Mouse (Mus musculus): ENCODE data around the gene Cpa3.
A peak's percentile ranks its signal among the peaks of the same experiment; 100 is the strongest.

The Cpa3 gene

DNA sequence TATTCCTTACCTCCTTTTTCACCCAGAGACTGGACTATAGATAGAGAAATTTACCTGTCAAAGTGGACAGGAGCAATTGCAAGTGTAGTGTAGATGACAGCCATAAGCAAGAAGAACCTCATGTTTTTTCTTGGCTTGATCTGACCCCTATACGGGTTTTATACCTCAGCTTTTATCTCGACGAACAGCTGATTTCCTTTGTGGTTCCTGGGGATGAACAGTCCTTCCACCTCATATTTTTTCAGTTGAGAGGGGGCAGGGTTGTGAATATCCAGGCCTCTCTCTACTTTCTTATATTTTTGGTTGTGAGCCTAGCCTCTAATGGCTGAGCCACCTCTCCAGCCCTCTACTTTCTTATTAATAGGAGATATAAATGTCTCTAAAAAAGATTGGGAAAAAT lies at the start of gene Cpa3:
Cpa3 (minus strand) TSS at position 132 of the 400 bp plus-strand sequence.
- no peak for DNase-seq (ENCODE audit: low spot score)

DNA sequence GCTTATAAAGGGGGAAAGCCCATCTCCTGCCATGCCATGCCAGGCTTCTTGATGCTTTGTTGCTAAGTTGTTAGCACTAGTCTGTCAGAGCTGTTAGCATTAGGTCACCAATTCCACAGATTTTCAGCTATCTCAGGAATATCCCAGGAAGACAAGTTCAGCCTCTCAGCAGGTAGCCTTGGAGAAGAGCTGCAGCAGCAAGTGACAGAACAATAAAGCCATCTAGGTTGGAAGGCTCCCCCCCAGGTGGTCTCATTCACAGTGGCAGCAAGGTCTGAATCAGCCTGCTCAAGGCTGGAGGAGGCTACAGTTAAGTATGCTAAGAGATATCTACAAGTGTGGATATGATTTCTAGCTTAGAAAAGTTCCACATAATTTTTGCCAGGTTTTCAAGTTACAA lies 49.4 kb upstream of the Cpa3 start:
- DNase-seq (ENCODE audit: low spot score): no peak

DNA sequence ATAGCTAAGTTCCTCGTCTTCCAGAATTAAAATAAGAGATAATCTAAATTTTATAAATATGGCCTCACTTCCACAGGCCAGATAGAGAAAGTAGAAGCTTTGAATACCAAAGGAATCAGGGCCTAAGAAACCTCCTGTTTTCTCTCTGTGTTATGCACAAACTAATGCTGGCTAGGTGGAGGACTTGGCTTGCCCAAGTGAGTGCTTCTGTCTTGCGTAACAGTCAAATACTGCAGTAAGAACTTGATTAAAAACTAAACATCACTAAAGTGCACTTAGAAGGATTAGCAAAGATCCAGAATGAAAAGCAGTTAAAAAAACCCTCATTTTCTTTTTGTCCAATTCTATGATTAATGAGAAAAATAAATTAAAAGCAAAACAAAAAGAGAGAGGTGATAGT lies 46.8 kb upstream of the Cpa3 start:
- no peak for DNase-seq (ENCODE audit: low spot score)

DNA sequence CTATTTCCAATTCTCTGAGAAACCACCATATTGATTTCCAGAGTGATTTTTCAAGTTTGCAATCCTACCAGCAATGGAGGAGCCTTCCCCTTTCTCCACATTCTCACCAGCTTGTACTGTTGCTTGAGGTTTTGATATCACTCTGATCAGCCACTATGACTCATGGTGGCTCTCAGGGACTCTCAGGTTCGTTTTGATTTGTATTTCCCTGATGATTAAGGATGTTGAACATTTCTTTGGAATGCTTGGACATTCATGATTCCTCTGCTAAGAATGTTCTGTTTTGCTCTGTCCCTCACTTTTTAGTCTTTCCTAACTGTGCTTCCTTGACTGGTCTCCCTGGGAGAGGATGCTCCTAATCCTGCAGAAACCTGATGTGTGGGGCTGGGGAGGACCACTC lies 39.8 kb upstream of the Cpa3 start:
- no peak for DNase-seq (ENCODE audit: low spot score)

DNA sequence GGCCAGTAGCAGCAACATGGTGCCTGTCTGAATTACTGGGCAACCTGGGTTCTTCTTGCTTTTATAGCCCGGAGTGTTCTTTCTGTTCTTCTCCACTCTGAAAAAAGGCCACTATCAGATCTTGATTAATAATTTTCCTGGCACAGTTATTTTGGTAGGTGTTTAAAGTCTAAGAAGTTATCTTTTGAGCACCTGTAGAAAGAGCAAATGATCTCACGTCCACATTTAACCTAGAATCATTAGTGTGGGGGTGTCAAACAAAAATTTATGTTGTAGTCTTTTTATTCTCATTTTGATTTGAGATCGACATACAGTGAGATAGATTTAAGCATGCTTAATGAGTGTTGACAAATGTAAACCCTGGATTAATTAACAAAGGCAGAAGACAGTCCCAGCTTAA lies 33.7 kb upstream of the Cpa3 start, which contains the start of gene Cpb1:
Cpb1 (minus strand) TSS at position 101 of the 400 bp plus-strand sequence.
- no peak for DNase-seq (ENCODE audit: low spot score)

DNA sequence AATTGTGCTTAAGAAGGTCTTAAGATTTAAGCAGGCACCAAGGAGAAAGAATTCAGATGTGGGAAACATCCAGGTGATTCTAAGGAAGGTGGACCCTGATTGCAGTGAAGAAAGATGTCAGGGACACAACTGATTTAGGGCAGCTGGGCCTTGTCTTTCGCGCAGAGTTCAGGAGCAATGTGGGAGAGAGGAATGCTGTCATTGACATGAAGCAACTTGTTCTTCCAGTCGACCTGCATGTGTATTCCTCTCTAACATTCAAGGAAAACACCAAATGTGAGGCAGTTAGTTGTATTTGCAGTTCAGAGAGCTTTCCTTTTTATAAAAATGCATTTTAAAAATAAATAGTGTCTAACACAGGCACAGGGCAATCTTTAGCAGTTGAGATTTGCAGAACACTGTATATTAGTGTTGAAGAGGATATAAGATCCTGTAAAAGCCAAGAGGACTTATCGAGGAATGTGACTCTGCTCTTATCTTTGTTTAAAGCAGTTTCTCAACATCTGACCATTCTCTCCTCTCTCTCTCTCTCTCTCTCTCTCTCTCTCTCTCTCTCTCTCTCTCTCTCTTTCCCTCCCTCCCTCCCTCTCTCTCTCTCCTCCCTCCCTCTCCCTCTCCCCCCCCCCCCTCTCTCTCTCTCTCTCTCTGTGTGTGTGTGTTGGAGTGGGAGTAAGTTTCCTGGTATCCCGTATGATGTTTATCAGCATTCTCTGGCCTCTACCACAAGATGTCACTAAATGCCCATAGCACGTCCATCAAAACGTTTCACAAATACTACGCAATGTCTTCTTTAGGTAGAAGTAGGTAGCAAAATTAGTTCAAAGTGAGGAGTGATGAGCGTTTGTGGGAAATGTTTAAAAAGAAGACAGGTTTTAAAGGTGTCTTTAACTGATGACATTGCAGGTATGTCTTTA lies 12.8 kb upstream of the Cpa3 start:
- DNase-seq (ENCODE audit: low spot score): no peak

DNA sequence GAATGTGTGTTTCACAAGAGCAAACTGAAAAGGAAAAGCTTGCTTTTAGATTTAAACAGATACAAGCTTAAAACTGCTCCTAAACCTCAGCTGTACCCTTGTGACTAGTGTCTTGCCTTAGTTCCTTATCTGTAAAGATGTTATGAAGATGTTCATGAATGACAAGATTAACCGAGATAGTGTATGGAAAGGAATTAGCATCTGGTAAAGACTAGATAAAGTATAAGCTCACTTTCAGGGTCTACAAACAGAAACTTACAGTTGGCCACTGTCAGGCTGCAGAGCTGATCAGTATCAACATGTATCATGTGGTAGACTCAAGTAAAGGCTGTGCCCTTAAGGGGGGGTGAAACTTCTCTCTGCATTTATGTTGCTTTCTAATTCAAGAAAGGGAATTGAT lies 1.9 kb upstream of the Cpa3 start:
- no peak for DNase-seq (ENCODE audit: low spot score)

DNA sequence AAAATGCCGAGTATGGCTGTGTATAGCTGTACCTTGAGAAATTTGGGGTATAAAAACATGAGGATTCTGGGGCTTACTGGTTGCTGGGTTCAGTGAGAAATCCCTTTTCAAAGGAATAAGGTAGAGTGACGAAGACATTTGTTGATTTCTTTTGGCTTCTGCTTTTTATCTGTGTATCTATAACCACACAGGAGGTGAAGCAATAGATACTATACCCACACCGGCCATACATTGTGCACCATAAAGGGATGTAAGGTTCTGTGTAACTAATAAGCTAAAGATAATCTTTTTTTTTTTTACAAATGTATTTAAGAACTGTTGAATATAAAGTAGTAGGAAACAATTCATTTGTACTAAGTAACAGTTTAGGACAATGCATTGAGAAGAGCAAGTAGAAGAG lies 2.2 kb downstream of the Cpa3 start:
- no peak for DNase-seq (ENCODE audit: low spot score)

DNA sequence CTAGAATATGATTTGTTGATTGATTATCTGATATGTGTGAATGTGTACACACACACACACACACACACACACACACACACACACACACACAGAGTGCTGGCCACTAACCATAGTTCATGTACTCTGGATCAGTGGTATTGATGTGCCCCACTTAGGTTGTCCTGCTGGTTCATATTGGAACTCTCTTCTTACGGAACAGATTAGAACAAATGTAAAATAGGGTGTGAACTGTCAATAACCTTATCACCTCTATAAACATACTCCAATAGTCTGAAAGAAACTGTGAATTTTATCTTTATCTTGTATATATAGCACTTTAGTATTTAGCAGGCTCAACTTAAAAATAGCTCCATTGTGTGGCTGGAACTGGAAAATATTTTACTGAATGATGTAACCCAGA lies 5.0 kb downstream of the Cpa3 start:
- DNase-seq (ENCODE audit: low spot score): no peak

DNA sequence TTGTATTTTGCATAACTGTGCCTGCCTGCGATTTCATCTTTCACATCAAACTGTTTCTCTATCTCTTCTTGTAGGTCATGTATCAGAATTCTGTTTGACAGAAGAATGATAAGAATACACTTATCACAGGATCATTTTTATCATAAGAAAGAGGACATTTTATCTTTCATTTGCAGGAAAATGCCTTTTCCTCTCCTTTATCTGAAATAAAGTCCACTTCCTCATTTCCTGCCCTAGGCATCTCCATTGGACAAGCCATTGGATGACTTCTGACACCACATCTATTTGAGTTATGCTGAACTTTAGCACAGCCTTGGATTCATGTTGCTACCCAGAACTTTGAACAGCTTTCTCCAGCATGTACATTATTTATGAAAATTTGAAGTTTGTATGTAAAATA lies 13.0 kb downstream of the Cpa3 start:
- no peak for DNase-seq (ENCODE audit: low spot score)

DNA sequence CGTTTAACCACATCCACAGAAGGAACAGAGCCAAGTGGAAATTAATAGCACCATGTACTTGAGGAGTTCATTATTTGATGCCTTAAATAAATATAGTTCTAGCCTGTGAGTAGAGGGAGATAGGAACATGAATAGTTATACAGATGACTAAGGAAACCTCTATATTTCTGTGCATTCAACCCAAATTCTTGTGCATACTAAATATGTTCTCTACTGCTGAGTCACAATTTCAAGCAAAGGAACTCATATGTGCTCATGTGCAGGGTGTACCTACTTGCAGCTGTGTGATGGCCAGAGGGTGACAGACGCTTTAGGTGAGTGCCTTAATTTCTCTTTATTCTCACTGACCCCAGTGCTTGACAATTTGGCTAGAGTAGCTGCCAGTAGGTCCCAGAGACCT lies 16.6 kb downstream of the Cpa3 start:
- DNase-seq (ENCODE audit: low spot score): no peak

DNA sequence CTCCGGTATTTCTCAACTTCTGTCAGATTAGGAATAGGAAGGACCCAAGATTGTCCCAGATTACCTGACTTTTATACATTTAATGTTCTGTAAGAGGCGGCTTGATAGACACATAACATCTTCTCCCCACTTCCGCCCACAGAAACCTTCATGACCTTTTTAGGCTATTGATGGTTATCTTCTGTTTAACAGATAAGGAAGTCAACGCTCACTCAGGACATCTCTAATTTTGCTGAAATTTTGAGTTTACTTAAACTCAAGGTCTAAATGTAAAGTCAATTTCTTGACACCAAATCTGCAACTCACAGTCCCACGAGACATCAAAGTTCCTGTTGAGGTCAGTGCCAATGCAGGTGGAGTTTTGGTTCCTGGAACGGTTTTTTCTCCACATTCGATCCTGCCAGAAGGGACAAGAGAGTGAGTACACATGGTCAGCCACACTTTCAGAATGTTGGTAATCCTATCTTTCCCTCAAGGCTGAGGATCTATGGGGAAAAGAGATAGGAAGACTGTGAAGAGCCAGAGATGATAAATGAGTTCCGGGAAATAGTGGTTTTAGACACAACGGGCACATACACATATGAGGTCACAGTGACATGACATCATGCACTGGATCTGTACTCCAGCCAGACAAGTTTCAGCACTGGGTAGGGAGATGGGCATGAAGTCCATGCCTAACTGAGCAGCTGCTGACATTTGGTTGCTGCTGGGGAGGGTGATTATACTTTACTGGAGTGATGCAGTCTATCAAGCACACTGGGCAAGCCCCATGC lies 18.9 kb downstream of the Cpa3 start:
- DNase-seq (ENCODE audit: low spot score): no peak

DNA sequence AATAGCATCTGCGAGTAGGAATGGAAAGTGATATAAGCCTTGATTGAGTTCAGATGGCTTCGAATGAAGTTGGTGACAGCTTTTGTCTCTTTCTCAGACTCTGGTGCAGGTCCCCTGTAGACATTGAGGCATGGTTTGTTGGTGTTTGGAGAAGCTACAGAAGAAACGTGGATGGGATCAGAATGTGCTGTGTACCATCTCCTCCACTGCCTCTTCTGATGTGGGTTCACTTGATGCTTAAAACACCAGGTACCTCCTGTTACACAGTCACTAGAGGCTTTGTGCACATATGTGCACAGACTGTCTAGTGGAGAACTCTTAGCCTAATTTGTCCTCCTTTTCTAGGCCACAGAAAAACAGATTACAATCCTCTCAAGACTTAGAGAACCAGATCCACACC lies 19.8 kb downstream of the Cpa3 start:
- no peak for DNase-seq (ENCODE audit: low spot score)

DNA sequence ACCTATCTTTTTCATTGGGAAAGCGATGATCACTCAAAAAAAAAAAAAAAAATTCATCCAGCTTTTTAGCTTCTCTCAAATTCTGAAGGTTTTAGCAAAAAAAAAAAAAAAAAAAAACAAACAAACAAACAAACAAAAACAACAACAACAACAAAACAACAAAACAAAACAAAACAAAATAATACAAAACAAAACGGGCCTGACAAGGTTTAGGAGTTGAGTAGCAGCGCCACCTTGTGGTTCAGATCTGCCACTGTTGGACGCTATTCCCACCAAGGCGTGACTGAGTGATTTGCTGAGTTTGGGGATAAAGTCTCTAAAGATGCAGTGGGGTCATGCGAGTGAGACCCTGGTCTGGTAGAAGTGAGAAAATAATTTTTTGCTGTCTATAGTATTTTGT lies 43.1 kb downstream of the Cpa3 start:
- DNase-seq (ENCODE audit: low spot score): peak; percentile 38

DNA sequence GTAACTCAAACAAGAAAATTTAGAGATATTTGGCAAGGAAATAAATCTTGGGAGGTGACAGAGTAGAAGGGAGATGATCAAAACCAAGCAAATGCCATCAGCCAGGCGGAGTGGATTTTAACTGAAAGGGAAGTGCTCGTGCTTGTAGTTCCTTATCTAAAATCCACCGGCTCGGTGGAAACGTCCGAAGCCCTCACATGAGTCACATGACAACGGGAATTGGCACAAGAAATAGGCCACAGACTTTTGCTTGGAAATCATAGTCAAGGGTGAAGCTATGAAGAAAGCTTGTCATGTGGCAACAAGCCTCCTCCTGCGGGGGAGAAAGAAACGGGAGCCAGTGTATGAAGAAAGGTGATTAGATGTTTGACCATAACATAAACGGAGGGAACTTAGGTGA lies 44.1 kb downstream of the Cpa3 start:
- peak; percentile 5 for DNase-seq (ENCODE audit: low spot score)

DNA sequence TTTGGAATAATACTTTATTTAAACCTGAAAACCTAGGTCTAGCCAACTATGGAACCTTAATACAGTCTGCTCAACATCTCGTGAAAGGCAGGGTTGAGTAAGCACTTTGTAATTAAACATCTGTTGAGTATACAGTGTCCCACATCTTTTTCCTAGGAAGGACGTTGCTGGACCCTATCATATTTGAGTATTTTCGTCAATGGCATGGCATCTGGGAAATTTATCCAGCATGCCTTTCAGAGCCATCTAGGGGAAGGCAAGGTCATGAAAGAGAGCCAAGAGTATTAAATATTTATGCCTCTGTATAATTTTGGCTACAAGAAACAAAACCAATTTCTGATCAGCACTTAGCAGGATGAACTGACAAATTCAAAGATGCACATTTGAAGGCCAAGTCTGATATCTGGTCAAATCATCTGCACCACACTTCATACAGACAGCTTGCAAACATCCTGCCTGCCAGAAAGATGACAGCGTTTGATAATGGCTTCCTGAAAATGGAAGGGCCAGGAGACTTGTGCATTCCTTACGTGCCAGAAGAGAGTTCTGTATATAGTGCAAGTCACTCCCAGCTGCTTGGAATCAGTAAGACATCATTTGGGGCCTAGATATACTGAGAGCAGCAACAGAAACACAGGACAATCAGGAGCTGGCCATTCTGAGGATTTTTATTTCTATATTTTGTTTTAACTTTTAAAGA lies 52.9 kb downstream of the Cpa3 start:
- no peak for DNase-seq (ENCODE audit: low spot score)

DNA sequence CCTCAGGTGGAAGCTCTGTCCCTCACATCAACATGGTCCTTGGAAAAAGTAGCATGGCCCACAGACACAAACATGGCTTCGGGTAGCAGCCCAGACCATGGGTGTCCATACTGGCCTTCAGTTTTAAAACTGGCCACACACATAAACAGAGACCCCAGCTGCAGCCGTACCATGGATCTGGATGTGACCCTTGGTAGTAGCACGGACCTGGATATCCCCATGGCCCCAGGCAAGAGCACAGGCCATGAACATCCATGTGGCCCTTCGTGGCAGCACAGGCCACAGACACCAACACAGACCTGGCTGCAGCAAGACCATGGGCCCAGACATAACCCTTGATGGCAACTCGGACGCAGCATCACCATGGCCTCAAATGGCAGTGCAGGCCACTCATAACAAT lies 69.6 kb downstream of the Cpa3 start:
- DNase-seq (ENCODE audit: low spot score): no peak

DNA sequence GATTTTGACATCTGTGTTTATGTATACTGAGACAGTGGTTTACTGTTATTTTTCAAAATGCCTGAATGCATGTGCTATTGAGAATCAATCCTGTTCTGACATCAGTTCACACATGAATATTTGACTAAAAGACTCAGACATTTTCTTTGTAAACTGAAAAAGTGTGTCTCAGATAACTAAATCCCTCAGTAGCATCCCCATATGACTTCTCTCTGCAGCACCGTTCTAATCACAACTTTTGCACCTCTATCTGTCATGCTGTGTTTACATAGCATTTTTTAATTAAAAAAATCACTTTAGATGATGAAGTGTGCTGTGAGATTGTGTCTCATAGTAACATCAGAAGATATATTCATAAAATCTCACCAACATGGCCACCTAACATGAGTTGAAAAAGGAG lies 74.5 kb downstream of the Cpa3 start:
- DNase-seq (ENCODE audit: low spot score): no peak

Measured in urinary bladder, postnatal 14 days (tissue).